Mouse (Mus musculus): ENCODE measurements around the gene Bard1. TPM values are rescaled to one million over a fixed set of nuclear protein-coding genes. Genes with fewer than 3 reads are reported as not detected.

The Bard1 gene
- total and polyA plus RNA-seq, 3 experiments, result 8.1 to 10.9 TPM; not detected in 1

DNA sequence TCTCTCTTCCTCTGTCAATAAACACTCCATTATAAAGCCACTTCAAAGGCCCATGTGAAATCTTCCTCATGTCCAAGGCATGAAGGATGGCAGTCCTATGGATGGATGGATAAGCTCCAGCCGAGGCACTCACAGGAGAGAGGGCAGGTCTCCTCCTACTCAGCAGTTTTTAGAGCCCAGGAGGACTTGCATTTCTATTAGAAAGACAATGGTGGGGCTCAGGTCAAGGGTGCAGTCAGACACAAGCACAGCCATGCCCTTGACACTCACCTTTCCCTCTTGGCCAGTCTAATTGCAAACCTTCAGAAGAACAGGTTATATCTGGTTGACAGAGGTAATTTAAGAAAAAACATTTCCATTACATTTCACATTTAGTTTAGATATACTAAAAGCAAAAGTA is 67.4 kb downstream of the Bard1 start:
- Histone ChIP-seq H3K9ac (ENCODE audit: control insufficient read depth, low read depth, low read length, poor library complexity, severe bottlenecking) (no peak overlapping the region), H3K4me1 (ENCODE audit: control insufficient read depth in 1 of 2, insufficient read depth in 2 of 2, low read length in 2 of 2) (no peaks in the 10 kb centered on the region), H3K9me3 (replicated peaks; ENCODE audit: insufficient read depth, low read length) (no peaks in the 10 kb centered on the region), H3K36me3 (ENCODE audit: control insufficient read depth in 1 of 2, insufficient read depth in 2 of 2, low read length in 2 of 2) (peaks cover 0 to 3% of the 10 kb centered on the region in 2 experiments; a peak in 2 of 4 replicates), H3K27me3 (ENCODE audit: control insufficient read depth in 1 of 2, insufficient read depth in 2 of 2, low read length in 2 of 2) (no peaks in the 10 kb centered on the region), H3K4me3 (ENCODE audit: control insufficient read depth in 1 of 2, insufficient read depth in 1 of 2, low read depth in 2 of 2, low read length in 2 of 2) (no peak overlapping the region), H3K27ac (ENCODE audit: control insufficient read depth, low read depth, low read length) (no peak overlapping the region), H3K79me2 (ENCODE audit: control insufficient read depth, insufficient read depth, low read length, poor library complexity) (no peaks in the 10 kb centered on the region)
- TF ChIP-seq EP300 (IDR thresholded peaks at IDR 0.05; ENCODE audit: low read depth in 1 of 2, low read length in 2 of 2), result no peak
- no peak for TF ChIP-seq HCFC1 (IDR thresholded peaks at IDR 0.05; ENCODE audit: low read depth, low read length)
- TF ChIP-seq ZNF384 (IDR thresholded peaks at IDR 0.05; ENCODE audit: low read depth, low read length), result no peak
- TF ChIP-seq ZKSCAN1 (IDR thresholded peaks at IDR 0.05; ENCODE audit: low read depth, low read length), result no peak
- no peak for TF ChIP-seq MYC (IDR thresholded peaks at IDR 0.05; ENCODE audit: low read depth, low read length)
- no peak for TF ChIP-seq MEF2A (IDR thresholded peaks at IDR 0.05; ENCODE audit: extremely low read depth, insufficient replicate concordance, low read depth, low read length, poor library complexity, severe bottlenecking)
- TF ChIP-seq E2F4 (IDR thresholded peaks at IDR 0.05; ENCODE audit: borderline replicate concordance, low read depth, low read length), result no peak
- no peak for TF ChIP-seq UBTF (IDR thresholded peaks at IDR 0.05; ENCODE audit: borderline replicate concordance, insufficient read depth, low read depth, low read length)
- TF ChIP-seq SMC3 (IDR thresholded peaks at IDR 0.05; ENCODE audit: low read depth, low read length), result no peak
- no peak for TF ChIP-seq NRF1 (IDR thresholded peaks at IDR 0.05; ENCODE audit: insufficient read depth, low read depth, low read length, poor library complexity, severe bottlenecking)
- no peak for TF ChIP-seq MAFK (IDR thresholded peaks at IDR 0.05; ENCODE audit: borderline replicate concordance, low read depth, low read length)
- TF ChIP-seq MYB (IDR thresholded peaks at IDR 0.05; ENCODE audit: low read depth, low read length), result no peak
- TF ChIP-seq GABPA (IDR thresholded peaks at IDR 0.05; ENCODE audit: low read depth, low read length), result no peak
- DNase-seq (ENCODE audit: low read depth, low spot score), result no peak

DNA sequence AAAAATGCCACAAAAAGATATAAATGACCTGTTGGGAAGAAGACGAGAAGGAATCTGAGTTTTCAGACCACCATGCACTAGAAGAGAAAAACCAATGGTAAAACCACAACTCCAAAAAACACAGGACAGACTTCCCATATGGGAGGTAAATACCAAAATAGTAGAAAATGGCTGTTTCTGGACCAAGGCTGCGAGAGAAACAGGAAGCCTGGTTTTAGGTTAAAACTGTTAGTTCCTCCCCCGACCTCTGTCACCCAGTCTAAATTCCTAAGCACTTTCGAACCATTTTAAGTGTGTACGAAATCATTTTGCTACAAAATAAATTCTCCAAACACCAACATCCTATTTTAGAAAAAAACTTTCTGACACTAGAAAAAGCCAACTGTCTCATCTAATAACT is 80.2 kb downstream of the Bard1 start:
- no peak overlapping the region for H3K9ac ChIP-seq (ENCODE audit: control insufficient read depth, low read depth, low read length, poor library complexity, severe bottlenecking)
- H3K36me3 ChIP-seq (ENCODE audit: control insufficient read depth in 1 of 2, insufficient read depth in 2 of 2, low read length in 2 of 2), result peaks cover 0 to 3% of the 10 kb centered on the region in 2 experiments; a peak in 2 of 4 replicates
- H3K9me3 ChIP-seq (replicated peaks; ENCODE audit: insufficient read depth, low read length), result no peaks in the 10 kb centered on the region
- H3K79me2 ChIP-seq (ENCODE audit: control insufficient read depth, insufficient read depth, low read length, poor library complexity), result no peaks in the 10 kb centered on the region
- H3K27me3 ChIP-seq (ENCODE audit: control insufficient read depth in 1 of 2, insufficient read depth in 2 of 2, low read length in 2 of 2), result no peaks in the 10 kb centered on the region
- no peak overlapping the region for H3K4me3 ChIP-seq (ENCODE audit: control insufficient read depth in 1 of 2, insufficient read depth in 1 of 2, low read depth in 2 of 2, low read length in 2 of 2)
- no peak for DNase-seq (ENCODE audit: low read depth, low spot score)
- H3K27ac ChIP-seq (ENCODE audit: control insufficient read depth, low read depth, low read length), result no peak overlapping the region
- TF ChIP-seq POLR2AphosphoS2 (IDR thresholded peaks at IDR 0.05; ENCODE audit: low read length), result no peak
- TF ChIP-seq ZNF384 (IDR thresholded peaks at IDR 0.05; ENCODE audit: low read depth, low read length), result no peak
- TF ChIP-seq POLR2A (IDR thresholded peaks at IDR 0.05; ENCODE audit: control insufficient read depth in 1 of 2, insufficient read depth in 1 of 2, low read depth in 1 of 2, low read length in 2 of 2, poor library complexity in 1 of 2), result no peak
- no peak for TF ChIP-seq ZMIZ1 (IDR thresholded peaks at IDR 0.05; ENCODE audit: low read depth, low read length)
- TF ChIP-seq NRF1 (IDR thresholded peaks at IDR 0.05; ENCODE audit: insufficient read depth, low read depth, low read length, poor library complexity, severe bottlenecking), result no peak
- no peak for TF ChIP-seq ETS1 (IDR thresholded peaks at IDR 0.05; ENCODE audit: low read depth, low read length)
- no peak for TF ChIP-seq EP300 (IDR thresholded peaks at IDR 0.05; ENCODE audit: low read depth in 1 of 2, low read length in 2 of 2)
- no peak for TF ChIP-seq TCF12 (IDR thresholded peaks at IDR 0.05; ENCODE audit: low read depth, low read length)
- TF ChIP-seq GABPA (IDR thresholded peaks at IDR 0.05; ENCODE audit: low read depth, low read length), result no peak
- no peak for TF ChIP-seq CHD1 (IDR thresholded peaks at IDR 0.05; ENCODE audit: low read depth, low read length)
- TF ChIP-seq USF2 (IDR thresholded peaks at IDR 0.05; ENCODE audit: borderline replicate concordance in 1 of 2, insufficient read depth in 1 of 2, low read depth in 1 of 2, low read length in 2 of 2), result no peak
- TF ChIP-seq JUND (IDR thresholded peaks at IDR 0.05; ENCODE audit: low read depth, low read length), result no peak
- TF ChIP-seq KAT2A (conservative IDR thresholded peaks at IDR 0.05; ENCODE audit: low read depth, low read length), result no peak
- TF ChIP-seq CTCF (IDR thresholded peaks at IDR 0.05 in 2 of 3, conservative IDR thresholded peaks at IDR 0.05 in 1 of 3; ENCODE audit: control insufficient read depth in 1 of 3, insufficient read depth in 1 of 3, low read depth in 2 of 3, low read length in 3 of 3, poor library complexity in 1 of 3, severe bottlenecking in 1 of 3), result no peak
- no peak for TF ChIP-seq MAX (IDR thresholded peaks at IDR 0.05; ENCODE audit: low read length)
- no peak for TF ChIP-seq RAD21 (IDR thresholded peaks at IDR 0.05; ENCODE audit: low read depth, low read length)
- TF ChIP-seq E2F4 (IDR thresholded peaks at IDR 0.05; ENCODE audit: borderline replicate concordance, low read depth, low read length), result no peak
- TF ChIP-seq POLR2AphosphoS5 (IDR thresholded peaks at IDR 0.05; ENCODE audit: borderline replicate concordance, low read depth, low read length), result no peak
- TF ChIP-seq MEF2A (IDR thresholded peaks at IDR 0.05; ENCODE audit: extremely low read depth, insufficient replicate concordance, low read depth, low read length, poor library complexity, severe bottlenecking), result no peak
- peaks cover 0 to 3% of the 10 kb centered on the region in 2 experiments; a peak in 2 of 4 replicates for H3K4me1 ChIP-seq (ENCODE audit: control insufficient read depth in 1 of 2, insufficient read depth in 2 of 2, low read length in 2 of 2)

All from MEL (cell line).